Mouse (Mus musculus) liver, adult 2 months (tissue): Measurements from ENCODE around the gene Bri3bp.

Experiments used
- CTCF ChIP-seq: fragments of 200-500 bp; IDR thresholded peaks from 2 replicates; pipeline ENCODE4 v1.5.1; 2011; ENCODE audit warnings: low read depth, low read length, control low read depth
- POLR2A ChIP-seq: fragments of 200-500 bp; IDR thresholded peaks from 2 replicates; pipeline ENCODE4 v1.6.1; 2011; ENCODE audit warnings: low read length, control low read depth; ENCODE audit not compliant: insufficient read depth; ENCODE audit errors: extremely low read depth

GRCm38 (mm10) chr5:125441234-125442114 is at the start of gene Bri3bp:
- TF ChIP-seq CTCF (no peak), POLR2A (peak; percentile 20; the same call in 1 of the 2 replicates)
